Mouse (Mus musculus) embryonic facial prominence, embryonic 12.5 days (tissue): ENCODE data around the gene Tlcd2. TPM values are rescaled to one million over a fixed set of nuclear protein-coding genes. Genes with fewer than 3 reads are reported as not detected.

Source experiments
- ATAC-seq: fragments of 200-750 bp; cut with Nextera tagmentation; 2 replicates; pipeline ENCODE4 v1.8.0; 2017; ENCODE audit not compliant: insufficient number of reproducible peaks, insufficient read depth, low FRiP score, low TSS enrichment
- H3K27ac ChIP-seq: fragments of 300-500 bp; sonication (generic); 2 replicates; pipeline ENCODE4 v1.5.1; 2016; ENCODE audit warnings: mild to moderate bottlenecking
- H3K27me3 ChIP-seq: fragments of 300-500 bp; sonication (generic); 2 replicates; pipeline ENCODE4 v1.6.1; 2016; ENCODE audit warnings: mild to moderate bottlenecking, moderate library complexity
- H3K36me3 ChIP-seq: fragments of 300-500 bp; sonication (generic); 2 replicates; pipeline ENCODE4 v1.6.1; 2016; ENCODE audit warnings: mild to moderate bottlenecking
- H3K4me1 ChIP-seq: fragments of 300-500 bp; sonication (generic); 2 replicates; pipeline ENCODE4 v1.6.1; 2016
- H3K4me2 ChIP-seq: fragments of 300-500 bp; sonication (generic); replicated peaks from 2 replicates; pipeline ENCODE4 v1.6.1; 2016; ENCODE audit warnings: mild to moderate bottlenecking, moderate library complexity
- H3K4me3 ChIP-seq: fragments of 300-500 bp; sonication (generic); 2 replicates; pipeline ENCODE4 v1.5.1; 2016; ENCODE audit warnings: mild to moderate bottlenecking
- H3K9ac ChIP-seq: fragments of 300-500 bp; sonication (generic); 2 replicates; pipeline ENCODE4 v1.6.1; 2016; ENCODE audit warnings: mild to moderate bottlenecking, moderate library complexity
- H3K9me3 ChIP-seq: fragments of 300-500 bp; sonication (generic); 2 replicates; pipeline ENCODE4 v1.6.1; 2016; ENCODE audit warnings: mild to moderate bottlenecking, moderate library complexity
- WGBS: fragments of 180-500 bp; shearing (Covaris S2); methylation state at CpG from one replicate; pipeline ENCODE4 v1.1.7; 2016; 5-methylcytosine and 5-hydroxymethylcytosine counted together
- polyA plus RNA-seq: library from polyadenylated mRNA; unstranded; fragments of >200 nt; fragmentation: Nextera tagmentation; extraction: Ambion mirVana; gene quantifications from 2 replicates; pipeline ENCODE4 v1.2.1, GENCODE M21; 2016

The Tlcd2 gene
- polyA plus RNA-seq, 1 experiment from 2014 or later, result 26.6 TPM

DNA sequence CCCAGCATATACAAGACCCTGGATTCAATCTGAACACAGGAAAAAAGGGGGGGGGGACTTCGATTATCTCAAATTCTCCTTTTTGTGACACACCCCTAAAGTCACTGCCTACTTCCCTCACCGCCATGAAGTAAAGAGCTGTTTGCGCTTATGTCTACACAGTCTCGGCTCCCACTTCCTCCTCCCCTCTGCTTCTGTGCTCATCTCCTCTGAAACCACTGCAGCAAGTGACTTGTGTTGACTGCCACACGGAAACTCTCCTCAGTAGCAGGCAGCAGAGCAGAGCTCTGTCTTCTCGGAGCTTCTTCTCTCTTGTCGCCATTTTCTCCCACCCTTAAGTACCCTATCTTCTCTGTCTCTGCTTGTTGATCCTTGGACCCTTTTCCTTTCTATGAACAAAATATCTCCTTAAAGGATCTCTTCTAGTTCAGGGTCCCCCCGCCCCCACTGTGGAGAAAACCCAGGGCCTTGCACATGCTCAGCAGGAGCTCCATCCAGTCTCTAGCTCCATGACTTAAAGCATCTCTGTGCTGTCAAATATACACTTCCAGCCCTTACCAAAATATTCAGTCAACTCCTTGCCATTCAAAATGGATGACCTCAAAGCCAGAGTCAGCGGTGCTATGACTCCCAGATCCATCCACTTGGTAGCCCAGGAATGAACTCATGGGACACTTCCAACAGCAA is 32.4 kb upstream of the Tlcd2 start:
- no peak overlapping the region for H3K9ac ChIP-seq
- 0 out of 2 replicates have a peak, but pooled peaks cover 1% of the 10 kb centered on the region for H3K9me3 ChIP-seq
- no peak overlapping the region for H3K4me3 ChIP-seq
- H3K36me3 ChIP-seq, result no peaks in the 10 kb centered on the region
- no peaks in the 10 kb centered on the region for H3K27me3 ChIP-seq
- no peak overlapping the region for H3K27ac ChIP-seq
- 86% methylated on average over 9 of the region's 9 CpGs for WGBS
- H3K4me1 ChIP-seq, result no peaks in the 10 kb centered on the region
- no peak for ATAC-seq
- H3K4me2 ChIP-seq, result no peak overlapping the region

DNA sequence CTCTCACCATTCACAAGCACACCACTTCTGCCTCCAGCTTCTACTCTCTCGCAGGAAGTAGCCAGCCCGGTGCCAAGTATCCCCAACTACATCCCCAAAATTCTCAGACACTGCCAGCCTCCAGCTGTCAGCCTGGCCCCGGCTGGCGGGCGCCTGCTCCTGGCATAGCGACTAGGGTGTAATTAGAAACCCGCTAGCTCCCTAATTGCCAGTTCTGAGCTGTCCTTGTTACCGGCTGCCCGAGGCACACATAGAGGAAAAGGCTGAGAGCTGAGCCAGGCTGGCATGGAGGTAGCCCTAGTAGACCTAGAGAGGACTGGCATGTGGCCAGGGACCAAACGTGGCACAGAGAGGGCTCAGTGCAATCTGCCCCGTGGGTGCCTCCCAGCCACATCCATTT is 30.2 kb upstream of the Tlcd2 start:
- H3K27ac ChIP-seq, result no peak overlapping the region
- 0 out of 2 replicates have a peak, but pooled peaks cover 4% of the 10 kb centered on the region for H3K9me3 ChIP-seq
- no peak overlapping the region for H3K4me2 ChIP-seq
- H3K36me3 ChIP-seq, result no peaks in the 10 kb centered on the region
- H3K9ac ChIP-seq, result no peak overlapping the region
- H3K27me3 ChIP-seq, result no peaks in the 10 kb centered on the region
- no peak overlapping the region for H3K4me3 ChIP-seq
- H3K4me1 ChIP-seq, result no peaks in the 10 kb centered on the region
- no peak for ATAC-seq
- WGBS, result 74% methylated on average over 11 of the region's 11 CpGs

DNA sequence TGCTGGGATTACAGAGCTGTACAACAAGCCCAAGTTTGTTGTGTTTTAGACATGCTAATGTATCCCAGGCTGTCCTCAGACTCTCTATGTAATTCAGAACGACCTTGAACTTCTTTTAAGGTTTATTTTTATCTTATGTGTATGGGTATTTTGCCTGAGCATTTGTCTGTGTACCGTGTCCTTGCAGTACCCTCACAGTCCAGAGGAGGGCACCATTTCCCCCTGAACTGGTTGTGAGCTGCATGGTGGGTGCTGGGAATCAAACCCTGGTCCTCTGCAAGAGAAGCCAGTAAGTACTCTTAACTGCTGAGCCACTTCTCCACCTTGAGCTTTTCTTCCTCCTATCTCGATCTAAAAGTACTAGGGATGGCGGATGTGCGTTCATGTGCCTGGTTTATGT is 27.4 kb upstream of the Tlcd2 start:
- no peaks in the 10 kb centered on the region for H3K27me3 ChIP-seq
- no peak overlapping the region for H3K4me2 ChIP-seq
- H3K4me3 ChIP-seq, result no peak overlapping the region

DNA sequence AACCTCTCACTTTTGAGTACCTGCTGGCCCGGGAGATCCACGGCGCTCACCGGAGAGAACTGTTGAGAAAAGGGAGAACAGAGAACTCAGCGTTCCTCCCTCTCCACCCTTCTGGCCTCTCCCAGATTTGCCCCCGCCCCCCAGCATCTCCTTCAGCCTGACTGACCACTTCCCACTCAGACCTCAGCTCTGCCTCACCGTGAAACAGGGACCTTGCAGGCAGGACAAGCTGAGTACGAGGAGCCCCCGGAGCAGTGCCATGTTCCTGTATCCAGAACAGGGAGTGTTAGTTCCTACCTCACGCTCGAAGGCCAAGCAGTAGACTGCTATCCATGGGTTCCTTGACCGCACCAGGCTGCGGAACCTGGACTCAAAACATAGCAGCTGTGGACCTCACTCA is 23.3 kb upstream of the Tlcd2 start:
- ATAC-seq, result no peak
- Histone ChIP-seq H3K4me1 (no peaks in the 10 kb centered on the region), H3K9me3 (0 out of 2 replicates have a peak, but pooled peaks cover 4% of the 10 kb centered on the region), H3K36me3 (peaks cover 7% of the 10 kb centered on the region; the same call in 1 of the 2 replicates), H3K27me3 (no peaks in the 10 kb centered on the region), H3K27ac (no peak overlapping the region), H3K4me2 (no peak overlapping the region), H3K4me3 (no peak overlapping the region), H3K9ac (no peak overlapping the region)
- WGBS, result 81% methylated on average over 13 of the region's 13 CpGs

More for the DNA sequence above, 27.4 kb upstream of the Tlcd2 start:
- ATAC-seq, result no peak
- Histone ChIP-seq H3K9me3 (0 out of 2 replicates have a peak, but pooled peaks cover 4% of the 10 kb centered on the region), H3K36me3 (no peaks in the 10 kb centered on the region), H3K4me1 (no peaks in the 10 kb centered on the region), H3K9ac (no peak overlapping the region), H3K27ac (no peak overlapping the region)
- 84% methylated on average over 5 of the region's 5 CpGs for WGBS

DNA sequence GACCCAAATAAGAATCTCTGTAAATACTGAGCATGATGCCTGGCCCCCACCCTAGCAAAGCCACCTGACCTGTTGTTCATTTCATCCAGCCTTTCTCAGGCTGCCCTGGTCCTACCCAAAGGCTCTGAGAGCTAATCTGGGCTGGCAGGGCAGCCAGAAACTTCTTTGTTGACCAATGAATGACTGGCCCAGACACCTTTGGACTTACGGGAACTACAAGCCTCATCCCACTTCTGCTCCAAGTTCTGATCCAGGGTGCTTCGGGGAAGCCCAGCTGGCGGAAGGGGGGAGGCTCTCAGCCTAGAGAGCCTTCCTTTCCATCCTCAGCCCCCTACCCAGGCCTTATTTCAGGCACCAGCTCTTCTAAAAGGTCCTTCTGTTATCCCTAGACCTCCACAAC is 22.7 kb upstream of the Tlcd2 start:
- ATAC-seq, result no peak
- no peak overlapping the region for H3K9ac ChIP-seq
- 0 out of 2 replicates have a peak, but pooled peaks cover 4% of the 10 kb centered on the region for H3K9me3 ChIP-seq
- H3K4me3 ChIP-seq, result no peak overlapping the region
- no peak overlapping the region for H3K27ac ChIP-seq
- H3K36me3 ChIP-seq, result peaks cover 7% of the 10 kb centered on the region; the same call in 1 of the 2 replicates
- no peak overlapping the region for H3K4me2 ChIP-seq
- H3K27me3 ChIP-seq, result no peaks in the 10 kb centered on the region
- WGBS, result 87% methylated on average over 3 of the region's 3 CpGs
- H3K4me1 ChIP-seq, result no peaks in the 10 kb centered on the region

DNA sequence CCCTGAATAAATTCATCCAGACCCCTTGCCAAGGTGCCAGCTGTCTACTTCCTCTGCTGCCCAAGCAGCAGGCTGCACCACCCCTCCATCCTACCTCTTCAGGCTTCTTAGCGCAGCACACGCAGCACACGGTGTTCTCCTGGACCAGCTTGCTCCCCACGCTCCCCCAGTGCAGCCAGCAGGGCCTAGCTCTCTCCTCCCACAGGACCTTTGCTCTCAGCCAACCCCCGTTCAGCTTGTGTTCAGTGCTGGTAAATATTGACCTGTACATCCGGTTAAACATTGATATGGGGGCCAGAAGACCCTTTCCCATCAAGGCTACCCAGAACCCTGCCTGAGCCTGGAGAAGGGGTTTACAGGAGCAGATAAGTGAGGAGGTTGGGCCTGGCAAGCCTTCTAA is 22.2 kb upstream of the Tlcd2 start, which contains the start of gene Serpinf2:
Gene Serpinf2 (minus strand): TSS at position 229 of the 400 bp plus-strand sequence.
- Histone ChIP-seq H3K4me2 (no peak within 1 kb of the TSS), H3K4me3 (no peak within 1 kb of the TSS), H3K4me1 (no peaks in the 10 kb centered on the region), H3K27ac (no peak within 1 kb of the TSS), H3K9me3 (0 out of 2 replicates have a peak, but pooled peaks cover 1% of the 10 kb centered on the region), H3K36me3 (peaks cover 7% of the 10 kb centered on the region; the same call in 1 of the 2 replicates), H3K9ac (no peak within 1 kb of the TSS), H3K27me3 (no peaks in the 10 kb centered on the region)
- 91% methylated on average over 6 of the region's 6 CpGs for WGBS
- no peak for ATAC-seq

DNA sequence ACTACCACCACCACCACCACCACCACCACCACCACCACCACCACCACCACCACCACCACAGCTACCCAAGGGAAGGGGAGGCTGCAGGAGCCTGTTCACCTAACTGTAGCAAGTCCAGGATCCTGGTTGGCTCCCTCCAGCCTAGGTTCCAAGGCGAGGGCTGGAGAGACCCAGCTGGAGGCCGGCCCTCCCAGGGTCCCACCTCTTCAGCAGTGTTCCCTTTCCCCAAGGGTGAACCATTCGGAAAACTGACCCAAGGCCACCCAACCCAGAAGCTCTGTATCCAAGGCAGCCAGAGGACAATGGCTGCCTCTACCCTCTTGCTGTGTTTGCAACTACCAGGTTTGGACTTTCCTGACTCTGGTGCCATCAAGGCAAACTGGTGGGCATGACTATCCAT is 21.6 kb upstream of the Tlcd2 start:
- peaks cover 7% of the 10 kb centered on the region; the same call in 1 of the 2 replicates for H3K36me3 ChIP-seq
- H3K4me3 ChIP-seq, result no peak overlapping the region
- no peaks in the 10 kb centered on the region for H3K9me3 ChIP-seq
- ATAC-seq, result no peak
- H3K27me3 ChIP-seq, result no peaks in the 10 kb centered on the region
- no peaks in the 10 kb centered on the region for H3K4me1 ChIP-seq
- no peak overlapping the region for H3K4me2 ChIP-seq
- 88% methylated on average over 3 of the region's 3 CpGs for WGBS
- no peak overlapping the region for H3K9ac ChIP-seq
- H3K27ac ChIP-seq, result no peak overlapping the region

DNA sequence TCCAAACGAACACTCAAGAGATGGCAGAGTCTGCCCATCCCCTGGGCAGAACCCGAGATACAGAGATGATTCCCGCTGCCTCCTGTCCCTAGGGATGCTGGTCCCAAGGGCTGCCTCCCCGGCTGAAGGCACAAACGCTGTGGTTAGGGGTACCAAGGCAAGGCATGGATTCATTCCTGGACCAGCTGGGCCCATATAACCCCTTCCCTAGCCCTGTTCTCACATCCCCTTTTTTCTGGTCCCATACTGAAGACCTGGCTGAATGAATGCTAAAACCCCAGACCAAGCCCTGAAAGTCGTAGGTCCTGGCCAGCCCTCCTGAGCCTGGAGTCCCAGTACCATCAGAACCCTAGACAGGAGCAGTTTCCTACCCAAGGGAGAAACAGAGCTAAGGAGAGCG is 20.5 kb upstream of the Tlcd2 start:
- H3K4me2 ChIP-seq, result no peak overlapping the region
- peaks cover 13% of the 10 kb centered on the region; the same call in 1 of the 2 replicates for H3K36me3 ChIP-seq
- H3K9ac ChIP-seq, result no peak overlapping the region
- WGBS, result 85% methylated on average over 7 of the region's 7 CpGs
- H3K4me3 ChIP-seq, result no peak overlapping the region
- no peak for ATAC-seq
- H3K27ac ChIP-seq, result no peak overlapping the region
- no peaks in the 10 kb centered on the region for H3K27me3 ChIP-seq
- H3K9me3 ChIP-seq, result no peaks in the 10 kb centered on the region
- no peaks in the 10 kb centered on the region for H3K4me1 ChIP-seq

DNA sequence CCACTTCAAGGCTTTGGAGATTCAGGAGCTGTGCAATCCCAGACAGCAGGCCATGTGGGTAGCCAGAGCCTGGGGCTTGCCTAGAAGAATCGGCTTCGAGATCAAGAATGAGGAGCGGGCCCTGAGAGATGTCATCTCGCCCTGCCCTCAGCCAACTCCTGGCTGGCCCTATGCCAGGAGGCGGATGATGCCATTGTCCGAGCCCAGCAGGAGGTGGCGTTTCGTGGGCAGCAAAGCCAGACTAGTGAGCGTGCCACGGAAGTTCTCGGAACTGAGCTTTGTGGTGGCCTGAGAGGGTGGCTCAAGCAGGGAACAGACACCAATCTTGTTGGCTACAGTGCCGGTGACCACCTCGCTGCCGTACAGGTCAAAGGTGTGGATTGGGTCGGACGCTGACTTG is 19.9 kb upstream of the Tlcd2 start:
- H3K4me2 ChIP-seq, result no peak overlapping the region
- H3K4me3 ChIP-seq, result no peak overlapping the region
- H3K27ac ChIP-seq, result no peak overlapping the region
- H3K36me3 ChIP-seq, result peaks cover 13% of the 10 kb centered on the region; the same call in 1 of the 2 replicates
- H3K4me1 ChIP-seq, result no peaks in the 10 kb centered on the region
- no peak for ATAC-seq
- 86% methylated on average over 16 of the region's 16 CpGs for WGBS
- H3K27me3 ChIP-seq, result no peaks in the 10 kb centered on the region
- no peak overlapping the region for H3K9ac ChIP-seq
- H3K9me3 ChIP-seq, result no peaks in the 10 kb centered on the region

DNA sequence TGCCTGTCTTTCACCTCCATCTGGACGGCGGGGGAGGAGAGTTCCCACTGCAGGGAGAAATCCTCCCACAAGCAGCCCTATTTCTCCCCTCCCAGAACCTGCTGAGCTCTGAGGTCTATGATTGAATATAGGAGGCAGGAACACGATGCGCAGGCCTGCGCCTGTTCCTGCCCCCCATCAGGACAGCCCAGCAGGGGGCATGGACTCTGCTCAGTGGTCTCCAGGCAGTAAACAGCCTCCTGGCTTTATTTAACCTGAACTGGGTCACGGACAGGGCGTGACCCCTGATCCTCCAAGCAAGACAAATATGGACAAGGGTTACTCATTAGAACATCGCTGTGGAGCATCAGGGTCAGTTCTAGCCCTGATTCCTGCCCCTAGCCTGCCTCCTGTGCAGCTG is 17.8 kb upstream of the Tlcd2 start:
- WGBS, result 51% methylated on average over 8 of the region's 8 CpGs
- no peak overlapping the region for H3K4me2 ChIP-seq
- no peak overlapping the region for H3K27ac ChIP-seq
- no peak overlapping the region for H3K4me3 ChIP-seq
- no peak overlapping the region for H3K9ac ChIP-seq
- no peak for ATAC-seq
- no peaks in the 10 kb centered on the region for H3K27me3 ChIP-seq
- H3K9me3 ChIP-seq, result no peaks in the 10 kb centered on the region
- no peaks in the 10 kb centered on the region for H3K4me1 ChIP-seq
- peaks cover 25% of the 10 kb centered on the region for H3K36me3 ChIP-seq

DNA sequence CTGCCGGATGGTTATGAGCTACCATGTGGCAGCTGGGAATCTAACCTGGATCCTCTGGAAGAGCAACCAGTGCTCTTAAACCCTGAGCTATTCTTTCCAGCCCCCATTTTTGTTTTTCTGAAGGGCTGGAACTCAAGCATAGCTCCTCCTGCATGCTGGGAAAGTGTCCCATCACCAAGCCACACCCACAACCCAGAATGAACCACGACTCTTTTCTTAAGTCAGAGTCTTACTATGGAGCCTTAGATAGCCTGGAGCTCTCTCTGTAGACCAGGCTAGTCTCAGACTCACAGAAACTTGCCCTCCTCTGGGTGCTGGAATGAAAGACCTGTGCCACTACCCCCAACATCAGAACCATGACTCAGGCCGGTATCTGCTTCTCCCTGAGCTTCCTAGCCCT is 12.9 kb upstream of the Tlcd2 start:
- Histone ChIP-seq H3K27ac (no peak overlapping the region), H3K4me1 (peaks cover 6% of the 10 kb centered on the region; the same call in 1 of the 2 replicates), H3K36me3 (peaks cover 29% of the 10 kb centered on the region), H3K4me2 (no peak overlapping the region), H3K27me3 (no peaks in the 10 kb centered on the region), H3K9me3 (no peaks in the 10 kb centered on the region), H3K9ac (no peak overlapping the region), H3K4me3 (no peak overlapping the region)
- WGBS, result 76% methylated on average over 3 of the region's 3 CpGs
- ATAC-seq, result no peak

DNA sequence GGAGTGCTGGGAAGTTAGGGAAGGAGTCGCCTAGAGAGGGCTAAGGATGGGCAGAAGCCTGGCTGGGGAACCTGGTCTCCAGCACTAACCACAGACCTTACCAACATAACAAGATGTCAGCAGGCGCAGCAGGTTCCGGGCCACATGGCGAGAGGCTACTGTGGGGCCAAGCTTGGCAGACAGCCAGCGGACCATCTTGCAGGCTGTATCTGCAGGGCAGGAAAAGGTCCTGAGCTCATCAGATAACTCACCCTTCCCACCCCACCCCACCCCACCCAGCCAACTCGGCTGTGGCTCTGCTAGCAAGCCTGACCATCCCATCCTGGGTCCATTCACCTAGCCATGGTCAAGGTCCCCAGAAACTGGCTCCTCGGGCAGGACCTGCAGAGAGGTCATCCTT is 11.8 kb upstream of the Tlcd2 start:
- Histone ChIP-seq H3K4me3 (no peak overlapping the region), H3K9me3 (no peaks in the 10 kb centered on the region), H3K4me1 (peaks cover 14% of the 10 kb centered on the region), H3K27me3 (no peaks in the 10 kb centered on the region), H3K36me3 (peaks cover 29% of the 10 kb centered on the region), H3K27ac (no peak overlapping the region), H3K9ac (no peak overlapping the region), H3K4me2 (no peak overlapping the region)
- no peak for ATAC-seq
- 92% methylated on average over 7 of the region's 7 CpGs for WGBS
